Comparison of ENCODE assay signal across 8 mouse cellular contexts in genomic region chr8:47673317-47674139, GRCm38 (mm10). TPM values are rescaled to one million over a fixed set of nuclear protein-coding genes. Genes with fewer than 3 reads are reported as not detected.
DNase-seq lines count a peak whose midpoint lies in the region; ATAC-seq and TF ChIP-seq lines count a peak whose summit lies in the region.

No protein-coding gene starts in this region.

- H3K4me3 ChIP-seq in CH12.LX (replicated peaks in 1 of 3; ENCODE audit: low read depth in 2 of 3, low read length in 2 of 3, poor library complexity in 1 of 3), result peak overlapping the region; percentile 84 to 97 (median 97)
- H3K4me3 ChIP-seq in forebrain, embryonic 10.5 days, result peak overlapping the region; percentile 96
- H3K4me3 ChIP-seq in heart, embryonic 15.5 days, result peak overlapping the region; percentile 94
- peak overlapping the region; percentile 95 for H3K4me3 ChIP-seq in liver, embryonic 13.5 days (replicated peaks)
- peak overlapping the region; percentile 97 for H3K4me3 ChIP-seq in stomach, embryonic 14.5 days (ENCODE audit: low read depth, low read length)

- no peaks in the 10 kb centered on the region for H3K9me3 ChIP-seq in CH12.LX (replicated peaks; ENCODE audit: low read length)
- H3K9me3 ChIP-seq in forebrain, embryonic 10.5 days, result no peaks in the 10 kb centered on the region
- H3K9me3 ChIP-seq in heart, embryonic 15.5 days (replicated peaks), result no peaks in the 10 kb centered on the region
- H3K9me3 ChIP-seq in liver, embryonic 13.5 days (replicated peaks), result no peaks in the 10 kb centered on the region
- no peaks in the 10 kb centered on the region for H3K9me3 ChIP-seq in stomach, embryonic 14.5 days (ENCODE audit: control insufficient read depth, low read depth, low read length)

- peak overlapping the region; percentile 83 for H3K9ac ChIP-seq in CH12.LX (ENCODE audit: insufficient read depth, low read depth)
- H3K9ac ChIP-seq in heart, embryonic 15.5 days, result peak overlapping the region; percentile 92
- H3K9ac ChIP-seq in liver, embryonic 13.5 days, result peak overlapping the region; percentile 95
- H3K9ac ChIP-seq in stomach, embryonic 14.5 days (replicated peaks; ENCODE audit: low read depth, low read length), result peak overlapping the region; percentile 84

- TF ChIP-seq EP300 in CH12.LX (IDR thresholded peaks at IDR 0.05; ENCODE audit: low read length), result no peak

- DNase-seq in CH12.LX (ENCODE audit: extremely low read depth), result peak; percentile 91
- peak; percentile 72 for DNase-seq in c-Kit-positive CD71-negative TER-119-negative erythroid progenitor cells, embryonic 14.5 days (ENCODE audit: low read depth)
- peak; percentile 93 for DNase-seq in forebrain, embryonic 10.5 days (ENCODE audit: extremely low spot score, low spot score)
- DNase-seq in kidney, postnatal 25 days, result peak; percentile 93 to 94
- DNase-seq in liver, embryonic 13.5 days, result peak; percentile 83
- DNase-seq in natural killer cell, adult 2 months (ENCODE audit: low spot score in 2 of 2), result peak; percentile 88 to 89

- peaks cover 2 to 15% of the 10 kb centered on the region in 2 experiments for H3K36me3 ChIP-seq in CH12.LX (replicated peaks in 1 of 2; ENCODE audit: control insufficient read depth in 1 of 2, insufficient read depth in 1 of 2, low read length in 1 of 2)
- peaks cover 18% of the 10 kb centered on the region for H3K36me3 ChIP-seq in forebrain, embryonic 10.5 days (replicated peaks)
- H3K36me3 ChIP-seq in heart, embryonic 15.5 days, result peaks cover 5% of the 10 kb centered on the region
- peaks cover 9% of the 10 kb centered on the region for H3K36me3 ChIP-seq in liver, embryonic 13.5 days
- H3K36me3 ChIP-seq in stomach, embryonic 14.5 days (ENCODE audit: control insufficient read depth, insufficient read depth, low read length), result peaks cover 5% of the 10 kb centered on the region; the same call in 1 of the 2 replicates

- peak overlapping the region; percentile 76 for H3K27ac ChIP-seq in CH12.LX (ENCODE audit: insufficient read depth, low read depth)
- H3K27ac ChIP-seq in forebrain, embryonic 10.5 days, result peak overlapping the region; percentile 98
- H3K27ac ChIP-seq in heart, embryonic 15.5 days, result peak overlapping the region; percentile 98
- peak overlapping the region; percentile 93 for H3K27ac ChIP-seq in liver, embryonic 13.5 days
- H3K27ac ChIP-seq in stomach, embryonic 14.5 days (ENCODE audit: low read length), result peak overlapping the region; percentile 91

- dilution Hi-C loops in CH12.LX (cut with MboI; ENCODE audit: extremely low pct_ligation_motif_present, extremely low pct_unique_long_range_greater_than_20kb, low sequenced_read_pairs), result no loop called here

- in situ Hi-C loops in CH12.LX (cut with MboI; ENCODE audit: low pct_ligation_motif_present, low pct_unique_long_range_greater_than_20kb, low sequenced_read_pairs), result loop anchor here (10.0 kb wide), 1 partner anchor 139 kb away; the partner anchor contains the start of genes Rwdd4a and Trappc11

- H3K27me3 ChIP-seq in CH12.LX (replicated peaks), result no peaks in the 10 kb centered on the region
- H3K27me3 ChIP-seq in forebrain, embryonic 10.5 days (ENCODE audit: poor library complexity, severe bottlenecking), result no peaks in the 10 kb centered on the region
- no peaks in the 10 kb centered on the region for H3K27me3 ChIP-seq in heart, embryonic 15.5 days
- H3K27me3 ChIP-seq in liver, embryonic 13.5 days, result no peaks in the 10 kb centered on the region
- H3K27me3 ChIP-seq in stomach, embryonic 14.5 days (ENCODE audit: control insufficient read depth, insufficient read depth, low read length), result no peaks in the 10 kb centered on the region

- TF ChIP-seq CTCF in CH12.LX (conservative IDR thresholded peaks at IDR 0.05 in 1 of 2, IDR thresholded peaks at IDR 0.05 in 1 of 2; ENCODE audit: low read depth in 2 of 2, low read length in 2 of 2), result no peak

- peak overlapping the region; percentile 48; the same call in 1 of the 2 replicates for H3K4me2 ChIP-seq in CH12.LX (ENCODE audit: insufficient read depth, low read depth, poor library complexity, severe bottlenecking)
- H3K4me2 ChIP-seq in heart, embryonic 15.5 days, result peak overlapping the region; percentile 87
- peak overlapping the region; percentile 94 for H3K4me2 ChIP-seq in liver, embryonic 13.5 days
- H3K4me2 ChIP-seq in stomach, embryonic 14.5 days (replicated peaks; ENCODE audit: low read depth, low read length), result peak overlapping the region; percentile 41

- H3K4me1 ChIP-seq in CH12.LX (ENCODE audit: control insufficient read depth in 1 of 2, insufficient read depth in 2 of 2), result peaks cover 0 to 17% of the 10 kb centered on the region in 2 experiments; a peak in 2 of 4 replicates
- H3K4me1 ChIP-seq in forebrain, embryonic 10.5 days, result peaks cover 24% of the 10 kb centered on the region
- H3K4me1 ChIP-seq in heart, embryonic 15.5 days (replicated peaks), result peaks cover 17% of the 10 kb centered on the region; the same call in 1 of the 2 replicates
- H3K4me1 ChIP-seq in liver, embryonic 13.5 days (replicated peaks), result peaks cover 30% of the 10 kb centered on the region
- H3K4me1 ChIP-seq in stomach, embryonic 14.5 days (ENCODE audit: control insufficient read depth, insufficient read depth, low read length), result 0 out of 2 replicates have a peak, but pooled peaks cover 8% of the 10 kb centered on the region

- H3K79me2 ChIP-seq in CH12.LX (replicated peaks; ENCODE audit: control insufficient read depth, extremely low read depth, insufficient read depth, poor library complexity, severe bottlenecking), result peaks cover 4% of the 10 kb centered on the region; the same call in 1 of the 2 replicates

- WGBS in forebrain, embryonic 10.5 days, result under 1% methylated on average over 40 of the region's 53 CpGs
- WGBS in heart, embryonic 15.5 days, result under 1% methylated on average over 46 of the region's 53 CpGs
- WGBS in liver, embryonic 13.5 days (ENCODE audit: insufficient replicate concordance), result under 1% methylated on average over 50 of the region's 53 CpGs
- under 1% methylated on average over 52 of the region's 53 CpGs for WGBS in stomach, embryonic 14.5 days

- peak; percentile 79 for TF ChIP-seq POLR2A in CH12.LX (IDR thresholded peaks at IDR 0.05; ENCODE audit: low read depth, low read length)

- TF ChIP-seq RAD21 in CH12.LX (IDR thresholded peaks at IDR 0.05; ENCODE audit: low read depth, low read length), result no peak

- peak; percentile 63 for ATAC-seq in heart, embryonic 15.5 days (replicated peaks; ENCODE audit: insufficient number of reproducible peaks, insufficient read depth, low FRiP score, low read depth)
- peak; percentile 52 for ATAC-seq in liver, embryonic 13.5 days (ENCODE audit: low read depth)
- peak; percentile 70 for ATAC-seq in stomach, embryonic 14.5 days (ENCODE audit: insufficient number of reproducible peaks, insufficient read depth, low FRiP score, low read depth)

TF ChIP-seq in CH12.LX, 34 proteins besides CTCF, POLR2A, EP300 and RAD21 (continues in another document):
- TF ChIP-seq MAX (IDR thresholded peaks at IDR 0.05; ENCODE audit: low read length), result no peak
- TF ChIP-seq ELF1 (IDR thresholded peaks at IDR 0.05; ENCODE audit: low read depth, low read length), result peak; percentile 84
- TF ChIP-seq CHD2 (IDR thresholded peaks at IDR 0.05; ENCODE audit: low read length), result peak; percentile 64
- TF ChIP-seq CHD1 (IDR thresholded peaks at IDR 0.05; ENCODE audit: low read depth, low read length), result no peak
- peak; percentile 75 for TF ChIP-seq HCFC1 (IDR thresholded peaks at IDR 0.05; ENCODE audit: low read depth, low read length)
- no peak for TF ChIP-seq MAFK (IDR thresholded peaks at IDR 0.05; ENCODE audit: insufficient replicate concordance, low read length)
- TF ChIP-seq NRF1 (IDR thresholded peaks at IDR 0.05; ENCODE audit: low read depth, low read length), result no peak
- no peak for TF ChIP-seq JUND (conservative IDR thresholded peaks at IDR 0.05; ENCODE audit: low read depth, low read length)
- peak; percentile 21; the same call in 1 of the 2 replicates for TF ChIP-seq MAZ (IDR thresholded peaks at IDR 0.05; ENCODE audit: low read depth, low read length)
- 0 out of 2 replicates have a peak, but pooled peaks have one; percentile 20 for TF ChIP-seq ETS1 (conservative IDR thresholded peaks at IDR 0.05; ENCODE audit: low read depth, low read length)
- TF ChIP-seq TCF12 (IDR thresholded peaks at IDR 0.05; ENCODE audit: low read depth, low read length), result peak; percentile 27; the same call in 1 of the 2 replicates
- TF ChIP-seq MXI1 (IDR thresholded peaks at IDR 0.05; ENCODE audit: low read depth, low read length), result peak; percentile 93
- TF ChIP-seq BHLHE40 (IDR thresholded peaks at IDR 0.05; ENCODE audit: low read depth, low read length), result peak; percentile 10; the same call in 1 of the 2 replicates
- TF ChIP-seq UBTF (IDR thresholded peaks at IDR 0.05; ENCODE audit: low read depth, low read length), result no peak
- no peak for TF ChIP-seq ZKSCAN1 (IDR thresholded peaks at IDR 0.05; ENCODE audit: borderline replicate concordance, low read depth, low read length)
- TF ChIP-seq E2F4 (IDR thresholded peaks at IDR 0.05; ENCODE audit: insufficient replicate concordance, low read depth, low read length), result no peak
- TF ChIP-seq TBP (conservative IDR thresholded peaks at IDR 0.05; ENCODE audit: low read depth, low read length), result 0 out of 2 replicates have a peak, but pooled peaks have one; percentile 25
- TF ChIP-seq ZC3H11A (IDR thresholded peaks at IDR 0.05; ENCODE audit: low read depth, low read length), result no peak
- TF ChIP-seq MYC (IDR thresholded peaks at IDR 0.05; ENCODE audit: low read depth, low read length), result no peak
- peak; percentile 97 for TF ChIP-seq SIN3A (IDR thresholded peaks at IDR 0.05; ENCODE audit: low read length)

RNA-seq across cellular contexts. Expression of gene Ing2, which starts 1.8 kb away (rescaled TPM):
- total RNA-seq in CH12.LX (2012; rRNA removed) (5.9 and 7.2 TPM in 2 replicates), CH12.LX (2014; rRNA removed) (16.8 and 21.4 TPM in 2 replicates)
- 22.0 and 25.1 TPM in 2 replicates for polyA plus RNA-seq in CH12.LX (2012; ENCODE audit: insufficient read length, low read depth)
- polyA plus RNA-seq in forebrain, embryonic 10.5 days (2016; fragmentation: Nextera tagmentation; extraction: Ambion mirVana), result 10.9 and 13.5 TPM in 2 replicates
- polyA plus RNA-seq in heart, embryonic 15.5 days (2015; fragmentation: Nextera tagmentation; extraction: Ambion mirVana), result 6.4 and 7.1 TPM in 2 replicates
- 8.6 and 9.9 TPM in 2 replicates for polyA plus RNA-seq in liver, embryonic 13.5 days (2015; fragmentation: Nextera tagmentation; extraction: Ambion mirVana)
- polyA plus RNA-seq in stomach, embryonic 14.5 days (2014; fragmentation: Nextera tagmentation; extraction: Ambion mirVana), result 14.7 and 17.2 TPM in 2 replicates

RNA-seq across cellular contexts. Expression of gene Cdkn2aip, which starts 40.2 kb away (rescaled TPM):
- total RNA-seq in CH12.LX (2012; rRNA removed) (6.7 and 8.7 TPM in 2 replicates), CH12.LX (2014; rRNA removed) (14.7 and 15.5 TPM in 2 replicates)
- 6.9 and 7.1 TPM in 2 replicates for polyA plus RNA-seq in CH12.LX (2012; ENCODE audit: insufficient read length, low read depth)
- polyA plus RNA-seq in forebrain, embryonic 10.5 days (2016; fragmentation: Nextera tagmentation; extraction: Ambion mirVana), result 34.8 and 37.3 TPM in 2 replicates
- polyA plus RNA-seq in heart, embryonic 15.5 days (2015; fragmentation: Nextera tagmentation; extraction: Ambion mirVana), result 14.1 and 15.9 TPM in 2 replicates
- 13.5 and 16.1 TPM in 2 replicates for polyA plus RNA-seq in liver, embryonic 13.5 days (2015; fragmentation: Nextera tagmentation; extraction: Ambion mirVana)
- polyA plus RNA-seq in stomach, embryonic 14.5 days (2014; fragmentation: Nextera tagmentation; extraction: Ambion mirVana), result 23.7 and 24.2 TPM in 2 replicates

Comparison
In these comparisons a context has a peak if more than half of its experiments do, and no peak if none do; other contexts are left out.
1. Peak in every context shown above with its lines: DNase-seq, ATAC-seq, H3K4me3 ChIP-seq and H3K27ac ChIP-seq.
2. H3K4me2 ChIP-seq: peak in every context shown above with its lines; median percentile 94 in liver, embryonic 13.5 days; 87 in heart, embryonic 15.5 days; 48 in CH12.LX; 41 in stomach, embryonic 14.5 days.